In the genomic region with DNA sequence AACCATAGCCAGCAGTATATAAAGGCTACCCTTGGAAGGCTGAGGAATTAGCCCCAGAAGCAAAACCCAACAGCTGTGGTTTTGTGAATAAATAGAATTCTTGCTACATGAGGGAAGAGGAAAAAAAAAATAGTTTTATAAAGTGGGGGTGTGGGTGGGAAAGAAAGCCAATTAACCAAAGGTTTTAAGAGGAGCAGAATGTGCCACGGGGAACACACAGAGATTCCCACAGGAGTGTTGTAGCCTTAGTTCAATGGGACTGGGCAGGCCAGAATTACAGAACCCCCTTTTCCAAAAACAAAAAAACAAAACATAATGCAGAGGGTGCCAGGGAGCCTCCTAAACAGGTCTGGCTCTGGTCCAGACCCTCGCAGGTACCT, we compare ENCODE assay signal across 10 mouse cellular contexts. TPM values are rescaled to one million over a fixed set of nuclear protein-coding genes. Genes with fewer than 3 reads are reported as not detected.
A peak's percentile ranks its signal among the peaks of the same experiment; 100 is the strongest.
DNase-seq lines count a peak whose midpoint lies in the region; ATAC-seq and TF ChIP-seq lines count a peak whose summit lies in the region.
"Had no signal": no experiment of that assay in that cellular context is flagged by ENCODE, and none has a peak within 500 bp of the region (broad histone marks: within the 10 kb centered on the region; RNA-seq: fewer than 3 reads in every experiment).

No protein-coding gene starts in this region.

- ATAC-seq in frontal cortex, adult (ENCODE audit: low TSS enrichment), result peak; percentile 35

- no peak for TF ChIP-seq CTCF in lung, adult 2 months (IDR thresholded peaks at IDR 0.05; ENCODE audit: insufficient read depth, low read length)
- no peak for TF ChIP-seq CTCF in brain, embryonic 14.5 days (IDR thresholded peaks at IDR 0.05; ENCODE audit: borderline replicate concordance, extremely low read depth, insufficient read depth, insufficient read length)

- 62% methylated on average over 2 of the region's 2 CpGs for WGBS in lung, adult 2 months

- H3K4me3 ChIP-seq in lung, adult 2 months (replicated peaks; ENCODE audit: extremely low read depth, low read depth, low read length), result no peak overlapping the region
- H3K4me3 ChIP-seq: embryonic facial prominence, embryonic 10.5 days; liver, embryonic 13.5 days had no signal

- no peak for TF ChIP-seq POLR2A in lung, adult 2 months (IDR thresholded peaks at IDR 0.05; ENCODE audit: borderline replicate concordance, extremely low read depth, low read depth, low read length)
- no peak for TF ChIP-seq POLR2A in brain, embryonic 14.5 days (IDR thresholded peaks at IDR 0.05; ENCODE audit: borderline replicate concordance, extremely low read depth, insufficient read depth, insufficient read length, poor library complexity, severe bottlenecking)

- no peak for DNase-seq in frontal cortex, postnatal 14 days (ENCODE audit: low spot score in 2 of 2)
- DNase-seq in lung, postnatal 10 days, result peak; percentile 8
- DNase-seq in lung, adult 2 months, result no peak
- DNase-seq in brain, embryonic 14.5 days (ENCODE audit: low read depth), result peak; percentile 37
- peak; percentile 22 for DNase-seq in heart, postnatal 4 days
- no peak for DNase-seq in cerebellum, postnatal 10 days
- no peak for DNase-seq in ovary, postnatal 36 days (ENCODE audit: low spot score)
- DNase-seq: liver, embryonic 13.5 days had no signal

- no peaks in the 10 kb centered on the region for H3K4me1 ChIP-seq in lung, adult 2 months (ENCODE audit: control insufficient read depth, insufficient read depth, low read length)
- H3K4me1 ChIP-seq: embryonic facial prominence, embryonic 10.5 days; liver, embryonic 13.5 days had no signal

RNA-seq across cellular contexts. Expression of a gene that starts 58.9 kb away (rescaled TPM):
- 13.7 and 21.1 TPM in 2 replicates for polyA plus RNA-seq in lung, adult 2 months (2012; rRNA removed)
- polyA plus RNA-seq in brain, embryonic 14.5 days (2012; rRNA removed), result 37.5 and 42.7 TPM in 2 replicates
- total RNA-seq in heart, postnatal 4 days (2021), result 10 to 100 TPM; 27.9 to 34.3 TPM

Comparison
In these comparisons a context has a peak if more than half of its experiments do, and no peak if none do; other contexts are left out.
1. DNase-seq: peak in lung, postnatal 10 days (single experiment), brain, embryonic 14.5 days (single experiment) and heart, postnatal 4 days (single experiment); none in frontal cortex, postnatal 14 days (0 of 2), lung, adult 2 months (single experiment), cerebellum, postnatal 10 days (0 of 2) and ovary, postnatal 36 days (single experiment).